Mouse (Mus musculus) megakaryocyte, adult 5-6 weeks (primary cell): Measurements from ENCODE around the gene Gm9732. TPM values are rescaled to one million over a fixed set of nuclear protein-coding genes. Genes with fewer than 3 reads are reported as not detected.
"Not testable (repeated sequence)": the region's sequence is repeated elsewhere in the genome, so short reads cannot be mapped to it uniquely, and the experiment has no call there.

Experiments
- ATAC-seq: 2 replicates; pipeline ENCODE4 v1.8.0; 2016; ENCODE audit warnings: mild to moderate bottlenecking, inconsistent platforms; ENCODE audit not compliant: poor library complexity, severe bottlenecking
- total RNA-seq, 2 experiments: library from RNA; stranded (forward) in 1 of 2; stranded (reverse) in 1 of 2; fragments of 153-499, 151-499 nt in 1 of 2; fragments of 221-1000, 200-1000 nt in 1 of 2; gene quantifications; 2 replicates each; pipeline versions ENCODE4 v1.2.3 to v1.2.4; 2015 to 2017

Gene Gm9732
- total RNA-seq (2015) (not detected in 2 replicates), total RNA-seq (2017) (not detected in 2 replicates)

GRCm38 (mm10) chr14:43274986-43275511 is at the start of gene Gm9732:
Gm9732 (plus strand) TSS chr14:43275036.
- not testable (repeated sequence) for ATAC-seq

- not testable (repeated sequence) for ATAC-seq
These were observed 39.6 kb upstream of the Gm9732 start, which contains the start of gene Gm8122 for GRCm38 (mm10) chr14:43235204-43235603. Gm8122 (minus strand) TSS chr14:43235304.

GRCm38 (mm10) chr14:43237769-43238168 is 37.1 kb upstream of the Gm9732 start:
- ATAC-seq = not testable (repeated sequence)

- ATAC-seq = not testable (repeated sequence)
These were observed 25.1 kb upstream of the Gm9732 start for GRCm38 (mm10) chr14:43249611-43250170.

GRCm38 (mm10) chr14:43250549-43251253 is 24.1 kb upstream of the Gm9732 start:
- ATAC-seq = not testable (repeated sequence)

GRCm38 (mm10) chr14:43256511-43256910 is 18.3 kb upstream of the Gm9732 start:
- ATAC-seq = not testable (repeated sequence)

- not testable (repeated sequence) for ATAC-seq
These were observed 16.5 kb upstream of the Gm9732 start, which contains the start of gene Gm8126 for GRCm38 (mm10) chr14:43258349-43258748. Gm8126 (plus strand) TSS chr14:43258649.

- ATAC-seq = not testable (repeated sequence)
These were observed 11.4 kb upstream of the Gm9732 start for GRCm38 (mm10) chr14:43263421-43263820.

GRCm38 (mm10) chr14:43268521-43269084 is 6.2 kb upstream of the Gm9732 start:
- not testable (repeated sequence) for ATAC-seq

- ATAC-seq = not testable (repeated sequence)
These were observed 5.6 kb upstream of the Gm9732 start for GRCm38 (mm10) chr14:43269211-43269610.

GRCm38 (mm10) chr14:43273161-43273560 is 1.7 kb upstream of the Gm9732 start:
- not testable (repeated sequence) for ATAC-seq

- ATAC-seq = not testable (repeated sequence)
These were observed 916 bp downstream of the Gm9732 start for GRCm38 (mm10) chr14:43275752-43276151.

- ATAC-seq = not testable (repeated sequence)
These were observed 2.6 kb downstream of the Gm9732 start for GRCm38 (mm10) chr14:43277468-43277867.

- ATAC-seq = not testable (repeated sequence)
These were observed 3.3 kb downstream of the Gm9732 start for GRCm38 (mm10) chr14:43278146-43278545.

- not testable (repeated sequence) for ATAC-seq
These were observed 3.8 kb downstream of the Gm9732 start for GRCm38 (mm10) chr14:43278681-43279080.

GRCm38 (mm10) chr14:43293503-43293902 is 18.7 kb downstream of the Gm9732 start, which contains the start of gene Gm8127:
Gm8127 (minus strand) TSS chr14:43293832.
- not testable (repeated sequence) for ATAC-seq

GRCm38 (mm10) chr14:43319516-43319915 is 44.7 kb downstream of the Gm9732 start:
- ATAC-seq = not testable (repeated sequence)

- ATAC-seq = not testable (repeated sequence)
These were observed 53.8 kb downstream of the Gm9732 start for GRCm38 (mm10) chr14:43328603-43329002.

GRCm38 (mm10) chr14:43331362-43331880 is 56.6 kb downstream of the Gm9732 start:
- ATAC-seq = not testable (repeated sequence)

- ATAC-seq = not testable (repeated sequence)
These were observed 62.8 kb downstream of the Gm9732 start for GRCm38 (mm10) chr14:43337646-43338045.

- not testable (repeated sequence) for ATAC-seq
These were observed 72.9 kb downstream of the Gm9732 start, which contains the start of gene 1700001F09Rik for GRCm38 (mm10) chr14:43347711-43348110. 1700001F09Rik (minus strand) TSS chr14:43347811.
